Mouse (Mus musculus): Measurements from ENCODE around the gene Ephb2. TPM values are rescaled to one million over a fixed set of nuclear protein-coding genes. Genes with fewer than 3 reads are reported as not detected.

Gene Ephb2
- polyA plus RNA-seq, 1 experiment: 10.4 TPM

GRCm38 (mm10) chr4:136865531-136865930, 29.7 kb upstream of the Ephb2 start:
- 72% methylated on average over 5 of the region's 5 CpGs for WGBS
- Histone ChIP-seq H3K4me3 (ENCODE audit: insufficient read depth, low read depth, low read length) (no peak overlapping the region), H3K27me3 (replicated peaks; ENCODE audit: control insufficient read depth, insufficient read depth, low read length) (no peaks in the 10 kb centered on the region), H3K27ac (ENCODE audit: insufficient read depth, low read depth, low read length) (no peak overlapping the region), H3K4me1 (ENCODE audit: control insufficient read depth, insufficient read depth, low read length) (no peaks in the 10 kb centered on the region), H3K36me3 (ENCODE audit: control insufficient read depth, insufficient read depth, low read length) (no peaks in the 10 kb centered on the region)
- no peak for DNase-seq
- TF ChIP-seq CTCF (conservative IDR thresholded peaks at IDR 0.05; ENCODE audit: insufficient read depth, insufficient read length, low read depth, low read length) (no peak), POLR2A (IDR thresholded peaks at IDR 0.05; ENCODE audit: low read depth, low read length) (no peak)

GRCm38 (mm10) chr4:136864751-136865470, 29.1 kb upstream of the Ephb2 start:
- TF ChIP-seq POLR2A (IDR thresholded peaks at IDR 0.05; ENCODE audit: low read depth, low read length) (no peak), CTCF (conservative IDR thresholded peaks at IDR 0.05; ENCODE audit: insufficient read depth, insufficient read length, low read depth, low read length) (no peak)
- WGBS: 16% methylated on average over 15 of the region's 15 CpGs
- Histone ChIP-seq H3K4me3 (ENCODE audit: insufficient read depth, low read depth, low read length) (no peak overlapping the region), H3K36me3 (ENCODE audit: control insufficient read depth, insufficient read depth, low read length) (no peaks in the 10 kb centered on the region), H3K27me3 (replicated peaks; ENCODE audit: control insufficient read depth, insufficient read depth, low read length) (no peaks in the 10 kb centered on the region), H3K4me1 (ENCODE audit: control insufficient read depth, insufficient read depth, low read length) (no peaks in the 10 kb centered on the region), H3K27ac (ENCODE audit: insufficient read depth, low read depth, low read length) (no peak overlapping the region)
- DNase-seq: no peak

- H3K27ac ChIP-seq (ENCODE audit: insufficient read depth, low read depth, low read length): no peak overlapping the region
- H3K27me3 ChIP-seq (replicated peaks; ENCODE audit: control insufficient read depth, insufficient read depth, low read length): no peaks in the 10 kb centered on the region
- no peak for DNase-seq
- no peaks in the 10 kb centered on the region for H3K36me3 ChIP-seq (ENCODE audit: control insufficient read depth, insufficient read depth, low read length)
- no peak for TF ChIP-seq CTCF (conservative IDR thresholded peaks at IDR 0.05; ENCODE audit: insufficient read depth, insufficient read length, low read depth, low read length)
- TF ChIP-seq POLR2A (IDR thresholded peaks at IDR 0.05; ENCODE audit: low read depth, low read length): no peak
- no peak overlapping the region for H3K4me3 ChIP-seq (ENCODE audit: insufficient read depth, low read depth, low read length)
- no peaks in the 10 kb centered on the region for H3K4me1 ChIP-seq (ENCODE audit: control insufficient read depth, insufficient read depth, low read length)
- 45% methylated on average over 9 of the region's 9 CpGs for WGBS
Observed at GRCm38 (mm10) chr4:136863517-136863916, 27.7 kb upstream of the Ephb2 start.

DNA sequence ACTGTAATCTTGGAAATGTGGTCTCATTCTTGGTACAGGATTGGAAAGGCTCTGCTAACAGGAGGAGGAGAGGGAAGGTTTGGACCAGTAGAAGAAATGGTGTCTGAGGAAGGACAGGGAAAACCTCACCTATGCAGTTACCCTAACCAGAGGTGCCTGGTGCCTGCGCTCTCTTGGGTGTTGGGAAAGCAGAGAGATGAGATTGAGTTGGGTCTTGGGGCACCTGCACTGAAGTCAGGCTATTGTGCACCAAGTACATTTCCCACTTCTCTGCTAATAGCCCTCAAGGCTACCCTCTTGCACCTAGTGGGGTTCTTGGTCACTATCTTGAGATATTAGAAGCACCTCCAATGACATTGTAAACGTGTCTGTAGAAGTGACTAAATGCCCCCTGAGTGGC, 26.6 kb upstream of the Ephb2 start:
- Histone ChIP-seq H3K27me3 (replicated peaks; ENCODE audit: control insufficient read depth, insufficient read depth, low read length) (no peaks in the 10 kb centered on the region), H3K4me3 (ENCODE audit: insufficient read depth, low read depth, low read length) (no peak overlapping the region), H3K4me1 (ENCODE audit: control insufficient read depth, insufficient read depth, low read length) (no peaks in the 10 kb centered on the region), H3K36me3 (ENCODE audit: control insufficient read depth, insufficient read depth, low read length) (no peaks in the 10 kb centered on the region), H3K27ac (ENCODE audit: insufficient read depth, low read depth, low read length) (no peak overlapping the region)
- WGBS: 87% methylated on average over 2 of the region's 2 CpGs
- TF ChIP-seq POLR2A (IDR thresholded peaks at IDR 0.05; ENCODE audit: low read depth, low read length) (no peak), CTCF (conservative IDR thresholded peaks at IDR 0.05; ENCODE audit: insufficient read depth, insufficient read length, low read depth, low read length) (no peak)
- DNase-seq: no peak

DNA sequence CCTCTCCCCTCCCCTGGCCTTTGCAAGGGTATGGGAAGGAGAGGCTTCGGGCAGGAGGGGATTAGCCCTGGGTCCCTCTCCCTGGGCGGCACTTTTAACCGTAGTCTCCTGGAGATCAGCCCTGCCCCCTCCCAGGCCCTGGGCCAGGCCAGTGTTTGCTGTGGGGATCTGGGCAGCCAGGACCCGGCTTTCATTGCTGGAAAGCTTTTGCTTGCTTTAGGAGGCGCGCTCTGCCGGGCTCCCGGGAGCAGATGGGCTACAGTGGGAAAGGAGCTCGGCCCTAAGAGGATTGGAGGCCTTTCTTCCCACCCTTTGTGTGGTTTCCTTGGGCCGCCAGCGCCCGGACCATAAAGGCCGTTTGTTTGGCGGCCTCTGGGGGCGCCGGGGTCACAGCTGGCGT, 26.0 kb upstream of the Ephb2 start:
- Histone ChIP-seq H3K27me3 (replicated peaks; ENCODE audit: control insufficient read depth, insufficient read depth, low read length) (no peaks in the 10 kb centered on the region), H3K36me3 (ENCODE audit: control insufficient read depth, insufficient read depth, low read length) (no peaks in the 10 kb centered on the region), H3K27ac (ENCODE audit: insufficient read depth, low read depth, low read length) (no peak overlapping the region), H3K4me1 (ENCODE audit: control insufficient read depth, insufficient read depth, low read length) (no peaks in the 10 kb centered on the region), H3K4me3 (ENCODE audit: insufficient read depth, low read depth, low read length) (no peak overlapping the region)
- WGBS: 29% methylated on average over 17 of the region's 17 CpGs
- no peak for TF ChIP-seq POLR2A (IDR thresholded peaks at IDR 0.05; ENCODE audit: low read depth, low read length)
- TF ChIP-seq CTCF (conservative IDR thresholded peaks at IDR 0.05; ENCODE audit: insufficient read depth, insufficient read length, low read depth, low read length): no peak
- DNase-seq: no peak

DNA sequence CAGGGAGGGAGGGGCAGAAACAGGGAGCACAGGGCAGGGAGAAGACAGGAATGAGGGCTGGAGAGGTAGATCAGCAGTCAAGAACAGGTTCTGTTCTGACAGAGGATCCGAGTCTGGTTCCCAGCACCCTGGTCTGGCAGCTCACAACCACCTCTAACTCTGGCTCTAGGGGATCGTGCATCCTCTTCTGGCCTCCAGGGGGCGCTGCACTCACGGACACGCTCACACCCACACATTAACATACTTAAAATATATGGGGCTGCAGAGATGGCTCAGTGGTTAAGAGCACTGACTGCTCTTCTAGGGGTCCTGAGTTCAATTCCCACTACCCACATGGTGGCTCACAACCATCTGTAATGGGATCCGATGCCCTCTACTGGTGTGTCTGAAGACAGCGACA, 24.2 kb upstream of the Ephb2 start:
- Histone ChIP-seq H3K36me3 (ENCODE audit: control insufficient read depth, insufficient read depth, low read length) (no peaks in the 10 kb centered on the region), H3K27ac (ENCODE audit: insufficient read depth, low read depth, low read length) (no peak overlapping the region), H3K4me3 (ENCODE audit: insufficient read depth, low read depth, low read length) (no peak overlapping the region), H3K27me3 (replicated peaks; ENCODE audit: control insufficient read depth, insufficient read depth, low read length) (no peaks in the 10 kb centered on the region), H3K4me1 (ENCODE audit: control insufficient read depth, insufficient read depth, low read length) (no peaks in the 10 kb centered on the region)
- DNase-seq: no peak
- WGBS: 91% methylated on average over 7 of the region's 7 CpGs
- TF ChIP-seq POLR2A (IDR thresholded peaks at IDR 0.05; ENCODE audit: low read depth, low read length): no peak

DNA sequence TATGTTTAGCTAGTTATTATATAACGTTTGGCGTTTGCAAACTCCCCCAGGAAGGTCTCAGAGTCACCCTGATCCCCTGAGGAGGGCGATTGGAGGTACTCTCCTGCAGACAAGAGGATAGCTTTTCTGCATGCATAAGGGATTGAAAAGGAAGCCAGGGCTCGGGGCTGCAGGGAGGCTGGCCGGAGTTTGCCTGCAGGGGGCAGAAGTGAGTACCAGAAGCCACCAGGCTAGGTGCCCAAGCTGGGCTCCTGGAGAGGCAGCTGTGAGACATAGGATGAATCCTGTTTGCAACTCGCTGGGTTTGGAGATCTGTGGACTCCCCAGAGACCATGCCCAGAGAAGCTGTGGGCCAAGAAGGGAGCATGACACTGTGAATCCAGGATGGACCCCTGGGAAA, 19.3 kb upstream of the Ephb2 start:
- 35% methylated on average over 6 of the region's 6 CpGs for WGBS
- no peaks in the 10 kb centered on the region for H3K4me1 ChIP-seq (ENCODE audit: control insufficient read depth, insufficient read depth, low read length)
- no peaks in the 10 kb centered on the region for H3K36me3 ChIP-seq (ENCODE audit: control insufficient read depth, insufficient read depth, low read length)
- no peaks in the 10 kb centered on the region for H3K27me3 ChIP-seq (replicated peaks; ENCODE audit: control insufficient read depth, insufficient read depth, low read length)
- DNase-seq: no peak
- H3K27ac ChIP-seq (ENCODE audit: insufficient read depth, low read depth, low read length): no peak overlapping the region
- no peak for TF ChIP-seq CTCF (conservative IDR thresholded peaks at IDR 0.05; ENCODE audit: insufficient read depth, insufficient read length, low read depth, low read length)
- no peak for TF ChIP-seq POLR2A (IDR thresholded peaks at IDR 0.05; ENCODE audit: low read depth, low read length)
- H3K4me3 ChIP-seq (ENCODE audit: insufficient read depth, low read depth, low read length): no peak overlapping the region
